Mouse (Mus musculus) MEL (cell line): Measurements from ENCODE around the gene Slc4a8. TPM values are rescaled to one million over a fixed set of nuclear protein-coding genes. Genes with fewer than 3 reads are reported as not detected.

ENCODE experiments used
- DNase-seq: peaks from one replicate; pipeline ENCODE4 v3.0.0; 2011; ENCODE audit warnings: low read depth, low spot score
- H3K27ac ChIP-seq: 2 replicates; pipeline ENCODE4 v1.5.1; 2012; ENCODE audit warnings: low read depth, mild to moderate bottlenecking, control low read depth, low read length, moderate library complexity; ENCODE audit not compliant: control insufficient read depth
- H3K27me3 ChIP-seq, 2 experiments: fragments of 150-350 bp in 1 of 2; sonication (generic) in 1 of 2; 2 replicates each; pipeline ENCODE4 v1.6.1; 2012; ENCODE audit warnings: low read length in 2 of 2, mild to moderate bottlenecking in 2 of 2, improper control_type of control experiment in 1 of 2, moderate library complexity in 1 of 2; ENCODE audit not compliant: insufficient read depth in 2 of 2, control insufficient read depth in 1 of 2
- H3K36me3 ChIP-seq, 2 experiments: 2 replicates each; pipeline ENCODE4 v1.6.1; 2012 to 2014; ENCODE audit warnings: low read length in 2 of 2, improper control_type of control experiment in 1 of 2, inconsistent platforms in 1 of 2, mild to moderate bottlenecking in 1 of 2; ENCODE audit not compliant: insufficient read depth in 2 of 2, control insufficient read depth in 1 of 2
- H3K4me1 ChIP-seq, 2 experiments: fragments of 150-350 bp in 1 of 2; sonication (generic) in 1 of 2; 2 replicates each; pipeline ENCODE4 v1.6.1; 2012; ENCODE audit warnings: low read length in 2 of 2, improper control_type of control experiment in 1 of 2, mild to moderate bottlenecking in 1 of 2; ENCODE audit not compliant: insufficient read depth in 2 of 2, control insufficient read depth in 1 of 2
- H3K4me3 ChIP-seq, 2 experiments: fragments of 150-350 bp in 1 of 2; sonication (generic) in 1 of 2; 2 replicates each; pipeline ENCODE4 v1.5.1; 2012; ENCODE audit warnings: low read depth in 2 of 2, low read length in 2 of 2, mild to moderate bottlenecking in 2 of 2, moderate library complexity in 2 of 2, control low read depth in 1 of 2, improper control_type of control experiment in 1 of 2; ENCODE audit not compliant: control insufficient read depth in 1 of 2, insufficient read depth in 1 of 2
- H3K79me2 ChIP-seq: 2 replicates; pipeline ENCODE4 v1.6.1; 2012; ENCODE audit warnings: mild to moderate bottlenecking, low read length, moderate library complexity; ENCODE audit not compliant: control insufficient read depth, poor library complexity, insufficient read depth
- H3K9ac ChIP-seq: 2 replicates; pipeline ENCODE4 v1.6.1; 2012; ENCODE audit warnings: low read depth, mild to moderate bottlenecking, control low read depth, low read length, moderate library complexity; ENCODE audit not compliant: control insufficient read depth, poor library complexity, severe bottlenecking
- H3K9me3 ChIP-seq: fragments of 150-350 bp; sonication (generic); replicated peaks from 2 replicates; pipeline ENCODE4 v1.6.1; 2012; ENCODE audit warnings: mild to moderate bottlenecking, low read length, improper control_type of control experiment, moderate library complexity; ENCODE audit not compliant: insufficient read depth
- CHD2 ChIP-seq: IDR thresholded peaks from 2 replicates; pipeline ENCODE4 v1.6.1; 2011; ENCODE audit warnings: low read length, improper control_type of control experiment
- CTCF ChIP-seq, 3 experiments: IDR thresholded peaks in 2 of 3; conservative IDR thresholded peaks in 1 of 3; 2 replicates each; pipeline ENCODE4 v1.5.1; 2011 to 2012; ENCODE audit warnings: low read length in 3 of 3, low read depth in 2 of 3, mild to moderate bottlenecking in 2 of 3, improper control_type of control experiment in 1 of 3, inconsistent platforms in 1 of 3, mixed read lengths in 1 of 3, moderate library complexity in 1 of 3; ENCODE audit not compliant: control insufficient read depth in 1 of 3, insufficient read depth in 1 of 3, poor library complexity in 1 of 3, severe bottlenecking in 1 of 3
- E2F4 ChIP-seq: IDR thresholded peaks from 2 replicates; pipeline ENCODE4 v1.6.1; 2011; ENCODE audit warnings: low read depth, low read length, improper control_type of control experiment, borderline replicate concordance
- ELF1 ChIP-seq: IDR thresholded peaks from 2 replicates; pipeline ENCODE4 v1.6.1; 2014; ENCODE audit warnings: low read depth, mild to moderate bottlenecking, inconsistent platforms, low read length, improper control_type of control experiment, moderate library complexity
- EP300 ChIP-seq, 2 experiments: IDR thresholded peaks; 2 replicates each; pipeline ENCODE4 v1.6.1; 2011; ENCODE audit warnings: improper control_type of control experiment in 2 of 2, low read length in 2 of 2, low read depth in 1 of 2, mild to moderate bottlenecking in 1 of 2
- ETS1 ChIP-seq: IDR thresholded peaks from 2 replicates; pipeline ENCODE4 v1.6.1; 2012; ENCODE audit warnings: low read depth, mild to moderate bottlenecking, inconsistent platforms, low read length, improper control_type of control experiment, moderate library complexity
- GATA1 ChIP-seq: IDR thresholded peaks from 2 replicates; pipeline ENCODE4 v1.6.1; 2011; ENCODE audit warnings: low read depth, low read length, improper control_type of control experiment
- JUND ChIP-seq: IDR thresholded peaks from 2 replicates; pipeline ENCODE4 v1.6.1; 2011; ENCODE audit warnings: low read depth, mild to moderate bottlenecking, improper control_type of control experiment, low read length
- KAT2A ChIP-seq: conservative IDR thresholded peaks from 2 replicates; pipeline ENCODE4 v1.6.1; 2012; ENCODE audit warnings: low read depth, low read length, improper control_type of control experiment, inconsistent platforms
- MAX ChIP-seq: IDR thresholded peaks from 2 replicates; pipeline ENCODE4 v1.6.1; 2011; ENCODE audit warnings: low read length, improper control_type of control experiment
- MEF2A ChIP-seq: IDR thresholded peaks from 2 replicates; pipeline ENCODE4 v1.6.1; 2014; ENCODE audit warnings: low read depth, mild to moderate bottlenecking, inconsistent platforms, low read length, improper control_type of control experiment; ENCODE audit not compliant: poor library complexity, insufficient replicate concordance, severe bottlenecking; ENCODE audit errors: extremely low read depth
- MYB ChIP-seq: IDR thresholded peaks from 2 replicates; pipeline ENCODE4 v1.6.1; 2011; ENCODE audit warnings: mild to moderate bottlenecking, low read depth, low read length, improper control_type of control experiment
- NELFE ChIP-seq: IDR thresholded peaks from 2 replicates; pipeline ENCODE4 v1.6.1; 2011; ENCODE audit warnings: low read depth, low read length, improper control_type of control experiment
- NRF1 ChIP-seq: IDR thresholded peaks from 2 replicates; pipeline ENCODE4 v1.6.1; 2014; ENCODE audit warnings: low read depth, mild to moderate bottlenecking, inconsistent platforms, low read length, improper control_type of control experiment, moderate library complexity; ENCODE audit not compliant: poor library complexity, insufficient read depth, severe bottlenecking
- POLR2AphosphoS2 ChIP-seq: IDR thresholded peaks from 2 replicates; pipeline ENCODE4 v1.6.1; 2011; ENCODE audit warnings: low read length, improper control_type of control experiment
- POLR2AphosphoS5 ChIP-seq: IDR thresholded peaks from 2 replicates; pipeline ENCODE4 v1.6.1; 2012; ENCODE audit warnings: low read depth, borderline replicate concordance, mild to moderate bottlenecking, inconsistent platforms, low read length, moderate library complexity, mixed read lengths
- RAD21 ChIP-seq: IDR thresholded peaks from 2 replicates; pipeline ENCODE4 v1.6.1; 2011; ENCODE audit warnings: mild to moderate bottlenecking, low read depth, low read length, improper control_type of control experiment
- RCOR1 ChIP-seq: IDR thresholded peaks from 2 replicates; pipeline ENCODE4 v1.6.1; 2012; ENCODE audit warnings: low read depth, mild to moderate bottlenecking, inconsistent platforms, low read length, improper control_type of control experiment
- SMC3 ChIP-seq: IDR thresholded peaks from 2 replicates; pipeline ENCODE4 v1.6.1; 2011; ENCODE audit warnings: low read depth, low read length, improper control_type of control experiment
- TAL1 ChIP-seq: IDR thresholded peaks from 2 replicates; pipeline ENCODE4 v1.6.1; 2012; ENCODE audit warnings: mild to moderate bottlenecking, inconsistent platforms, low read length, moderate library complexity, mixed read lengths
- TBP ChIP-seq: IDR thresholded peaks from 2 replicates; pipeline ENCODE4 v1.8.0; 2011; ENCODE audit warnings: low read depth, low read length, improper control_type of control experiment
- TCF12 ChIP-seq: IDR thresholded peaks from 2 replicates; pipeline ENCODE4 v1.6.1; 2014; ENCODE audit warnings: low read depth, mild to moderate bottlenecking, inconsistent platforms, low read length, improper control_type of control experiment, moderate library complexity
- UBTF ChIP-seq: IDR thresholded peaks from 2 replicates; pipeline ENCODE4 v1.6.1; 2012; ENCODE audit warnings: low read depth, mild to moderate bottlenecking, inconsistent platforms, low read length, improper control_type of control experiment, moderate library complexity, borderline replicate concordance; ENCODE audit not compliant: insufficient read depth
- USF1 ChIP-seq: IDR thresholded peaks from 2 replicates; pipeline ENCODE4 v1.6.1; 2014; ENCODE audit warnings: low read depth, mild to moderate bottlenecking, inconsistent platforms, low read length, improper control_type of control experiment, moderate library complexity
- USF2 ChIP-seq, 2 experiments: IDR thresholded peaks; 2 replicates each; pipeline ENCODE4 v1.6.1; 2011 to 2012; ENCODE audit warnings: improper control_type of control experiment in 2 of 2, low read length in 2 of 2, borderline replicate concordance in 1 of 2, inconsistent platforms in 1 of 2, low read depth in 1 of 2, mild to moderate bottlenecking in 1 of 2; ENCODE audit not compliant: insufficient read depth in 1 of 2
- ZC3H11A ChIP-seq: IDR thresholded peaks from 2 replicates; pipeline ENCODE4 v1.6.1; 2012; ENCODE audit warnings: low read depth, mild to moderate bottlenecking, inconsistent platforms, low read length, improper control_type of control experiment
- ZMIZ1 ChIP-seq: IDR thresholded peaks from 2 replicates; pipeline ENCODE4 v1.6.1; 2012; ENCODE audit warnings: low read depth, mild to moderate bottlenecking, inconsistent platforms, low read length, improper control_type of control experiment, moderate library complexity
- ZNF384 ChIP-seq: IDR thresholded peaks from 2 replicates; pipeline ENCODE4 v1.6.1; 2012; ENCODE audit warnings: low read depth, mild to moderate bottlenecking, inconsistent platforms, low read length, improper control_type of control experiment
- polyA plus RNA-seq, 2 experiments: library from polyadenylated mRNA; stranded (reverse) in 1 of 2; unstranded in 1 of 2; fragments of >175 nt in 1 of 2; fragments of >200 nt in 1 of 2; gene quantifications; 2 replicates each; pipeline versions ENCODE4 v1.2.1 to v1.2.4; 2012; ENCODE audit warnings: low replicate concordance in 2 of 2, low read depth in 1 of 2; ENCODE audit not compliant: insufficient read length in 2 of 2, insufficient read depth in 1 of 2, missing spikeins in 1 of 2
- total RNA-seq: library from RNA; depleted of rRNA; stranded (reverse); fragments of 300-350 nt; gene quantifications from 2 replicates; pipeline ENCODE4 v1.2.3, GENCODE M21; 2012

Slc4a8 gene
- total and polyA plus RNA-seq, 3 experiments = 0.35 to 2.5 TPM; not detected in 1

DNA sequence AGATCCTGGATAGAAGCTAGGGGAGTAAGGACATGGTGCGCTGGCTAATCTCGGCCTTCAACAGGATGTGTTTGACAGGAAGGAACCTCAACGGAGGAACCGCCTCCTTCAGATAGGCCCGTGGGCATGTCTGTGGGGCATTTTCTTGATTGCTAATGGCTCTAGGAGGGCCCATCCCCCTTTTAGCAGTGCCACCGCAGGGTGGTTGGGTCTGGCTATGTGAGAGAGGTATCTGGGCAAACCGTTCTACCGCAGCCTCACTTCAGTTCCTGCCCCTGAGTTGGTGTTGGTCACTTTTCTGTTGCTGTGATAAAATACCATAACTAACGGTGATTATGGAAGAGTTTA, 25.6 kb upstream of the Slc4a8 start (continued):
- TF ChIP-seq NELFE = no peak
- no peak for TF ChIP-seq POLR2AphosphoS5
- no peak for TF ChIP-seq JUND
- no peak for TF ChIP-seq TBP
- TF ChIP-seq TAL1 = no peak
- no peak for TF ChIP-seq KAT2A
- TF ChIP-seq ZC3H11A = no peak
- TF ChIP-seq E2F4 = no peak
- TF ChIP-seq MYB = peak; percentile 68
- TF ChIP-seq GATA1 = peak; percentile 52
- TF ChIP-seq UBTF = no peak
- no peak for TF ChIP-seq USF2 (IDR thresholded peaks at IDR 0.05; ENCODE audit: borderline replicate concordance in 1 of 2, insufficient read depth in 1 of 2, low read depth in 1 of 2, low read length in 2 of 2)
- no peak; the same call in 1 of the 2 replicates for TF ChIP-seq TCF12
- no peak for TF ChIP-seq ELF1
- no peak for TF ChIP-seq RAD21
- TF ChIP-seq EP300 (IDR thresholded peaks at IDR 0.05; ENCODE audit: low read depth in 1 of 2, low read length in 2 of 2) = peak; percentile 50 to 77
- 0 out of 2 replicates have a peak, but pooled peaks have one; percentile 7 for TF ChIP-seq NRF1
- TF ChIP-seq ETS1 = no peak
- no peak for TF ChIP-seq MEF2A
- no peak for TF ChIP-seq ZMIZ1
- no peak for TF ChIP-seq CHD2
- TF ChIP-seq CTCF (IDR thresholded peaks at IDR 0.05 in 2 of 3, conservative IDR thresholded peaks at IDR 0.05 in 1 of 3; ENCODE audit: control insufficient read depth in 1 of 3, insufficient read depth in 1 of 3, low read depth in 2 of 3, low read length in 3 of 3, poor library complexity in 1 of 3, severe bottlenecking in 1 of 3) = no peak
- no peak for TF ChIP-seq MAX
- no peak for TF ChIP-seq SMC3

DNA sequence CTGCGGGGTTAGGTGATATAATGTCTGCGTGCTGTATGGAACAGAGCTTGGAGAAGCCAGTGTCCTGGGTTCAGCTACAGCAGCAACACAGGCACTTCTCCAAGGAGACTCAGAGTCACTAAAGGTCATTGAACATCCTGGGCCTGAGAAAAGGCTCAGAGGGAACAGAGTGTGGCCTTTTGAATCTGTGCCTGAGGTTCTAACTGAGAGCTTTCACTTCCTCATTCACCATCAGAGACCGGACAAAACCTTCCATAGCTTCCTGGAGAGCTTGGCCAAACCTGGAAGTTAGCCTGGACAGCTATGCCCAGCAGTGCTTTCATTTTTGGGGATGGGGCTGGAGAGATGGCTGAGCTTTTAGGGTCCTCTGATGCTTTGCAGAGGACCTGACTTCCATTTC, 23.9 kb upstream of the Slc4a8 start:
- no peaks in the 10 kb centered on the region for H3K9me3 ChIP-seq
- no peaks in the 10 kb centered on the region for H3K79me2 ChIP-seq
- peak overlapping the region; percentile 20; the same call in 1 of the 2 replicates for H3K9ac ChIP-seq
- TF ChIP-seq KAT2A (no peak), RCOR1 (0 out of 2 replicates have a peak, but pooled peaks have one; percentile 26), POLR2AphosphoS2 (no peak), CHD2 (no peak), ZNF384 (no peak), ETS1 (no peak), GATA1 (no peak), USF1 (no peak), UBTF (peak; percentile 85; the same call in 1 of the 2 replicates)
- peak overlapping the region; percentile 65 for H3K27ac ChIP-seq
- peak overlapping the region; percentile 17 to 19 for H3K4me3 ChIP-seq
- H3K27me3 ChIP-seq = no peaks in the 10 kb centered on the region
- DNase-seq = peak; percentile 68
- H3K4me1 ChIP-seq = peaks cover 31 to 49% of the 10 kb centered on the region in 2 experiments
- H3K36me3 ChIP-seq = peaks cover 0 to 28% of the 10 kb centered on the region in 2 experiments; a peak in 2 of 4 replicates
